Mouse (Mus musculus) lung, embryonic 15.5 days (tissue): ENCODE results near the gene Sec23b. TPM values are rescaled to one million over a fixed set of nuclear protein-coding genes. Genes with fewer than 3 reads are reported as not detected.

ENCODE experiments used
- ATAC-seq: fragments of 200-750 bp; cut with Nextera tagmentation; 2 replicates; pipeline ENCODE4 v1.8.0; 2017; ENCODE audit warnings: moderate number of reproducible peaks, borderline replicate concordance; ENCODE audit not compliant: low FRiP score, low TSS enrichment; ENCODE audit errors: extremely low read depth
- H3K27ac ChIP-seq: fragments of 300-500 bp; sonication (generic); 2 replicates; pipeline ENCODE4 v1.5.1; 2015; ENCODE audit warnings: moderate library complexity, mild to moderate bottlenecking, inconsistent platforms
- H3K27me3 ChIP-seq: fragments of 300-500 bp; sonication (generic); 2 replicates; pipeline ENCODE4 v1.6.1; 2015; ENCODE audit warnings: inconsistent platforms
- H3K36me3 ChIP-seq: fragments of 300-500 bp; sonication (generic); 2 replicates; pipeline ENCODE4 v1.6.1; 2015; ENCODE audit warnings: inconsistent platforms
- H3K4me1 ChIP-seq: fragments of 300-500 bp; sonication (generic); 2 replicates; pipeline ENCODE4 v1.6.1; 2015; ENCODE audit warnings: inconsistent platforms
- H3K4me2 ChIP-seq: fragments of 300-500 bp; sonication (generic); 2 replicates; pipeline ENCODE4 v1.6.1; 2015; ENCODE audit warnings: inconsistent platforms, mild to moderate bottlenecking, moderate library complexity
- H3K4me3 ChIP-seq: fragments of 300-500 bp; sonication (generic); 2 replicates; pipeline ENCODE4 v1.5.1; 2015; ENCODE audit warnings: mild to moderate bottlenecking, inconsistent platforms
- H3K9ac ChIP-seq: fragments of 300-500 bp; sonication (generic); 2 replicates; pipeline ENCODE4 v1.6.1; 2015; ENCODE audit warnings: inconsistent platforms
- H3K9me3 ChIP-seq: fragments of 300-500 bp; sonication (generic); 2 replicates; pipeline ENCODE4 v1.6.1; 2016; ENCODE audit warnings: inconsistent platforms
- WGBS: fragments of 180-500 bp; shearing (Covaris S2); methylation state at CpG from one replicate; pipeline ENCODE4 v1.1.7; 2015; 5-methylcytosine and 5-hydroxymethylcytosine counted together
- polyA plus RNA-seq: library from polyadenylated mRNA; unstranded; fragments of >200 nt; fragmentation: Nextera tagmentation; extraction: Ambion mirVana; gene quantifications from 2 replicates; pipeline ENCODE4 v1.2.1, GENCODE M21; 2015

Gene Sec23b
- polyA plus RNA-seq, 1 experiment from 2014 or later = 91.3 TPM

GRCm38 (mm10) chr2:144613956-144614355, 57.9 kb downstream of the Sec23b start:
- Histone ChIP-seq H3K4me2 (no peak overlapping the region), H3K4me1 (no peaks in the 10 kb centered on the region), H3K4me3 (no peak overlapping the region), H3K27me3 (no peaks in the 10 kb centered on the region), H3K9ac (no peak overlapping the region), H3K27ac (no peak overlapping the region), H3K9me3 (no peaks in the 10 kb centered on the region), H3K36me3 (no peaks in the 10 kb centered on the region)
- 85% methylated on average over 6 of the region's 6 CpGs for WGBS
- ATAC-seq = no peak

GRCm38 (mm10) chr2:144617074-144617874, 61.2 kb downstream of the Sec23b start:
- 75% methylated on average over 16 of the region's 16 CpGs for WGBS
- no peaks in the 10 kb centered on the region for H3K9me3 ChIP-seq
- ATAC-seq = no peak
- H3K4me1 ChIP-seq = no peaks in the 10 kb centered on the region
- H3K27ac ChIP-seq = no peak overlapping the region
- H3K4me2 ChIP-seq = no peak overlapping the region
- no peak overlapping the region for H3K4me3 ChIP-seq
- H3K27me3 ChIP-seq = no peaks in the 10 kb centered on the region
- H3K9ac ChIP-seq = no peak overlapping the region
- no peaks in the 10 kb centered on the region for H3K36me3 ChIP-seq

GRCm38 (mm10) chr2:144621491-144621890, 65.5 kb downstream of the Sec23b start:
- Histone ChIP-seq H3K27ac (no peak overlapping the region), H3K9me3 (no peaks in the 10 kb centered on the region), H3K4me1 (no peaks in the 10 kb centered on the region), H3K9ac (no peak overlapping the region), H3K4me2 (no peak overlapping the region), H3K36me3 (no peaks in the 10 kb centered on the region), H3K4me3 (no peak overlapping the region), H3K27me3 (no peaks in the 10 kb centered on the region)
- no peak for ATAC-seq
- 86% methylated on average over 6 of the region's 6 CpGs for WGBS

- no peaks in the 10 kb centered on the region for H3K27me3 ChIP-seq
- H3K9ac ChIP-seq = no peak overlapping the region
- H3K4me3 ChIP-seq = no peak overlapping the region
- 88% methylated on average over 2 of the region's 2 CpGs for WGBS
- ATAC-seq = no peak
- no peak overlapping the region for H3K4me2 ChIP-seq
- no peaks in the 10 kb centered on the region for H3K36me3 ChIP-seq
- H3K4me1 ChIP-seq = no peaks in the 10 kb centered on the region
- no peak overlapping the region for H3K27ac ChIP-seq
- H3K9me3 ChIP-seq = no peaks in the 10 kb centered on the region
Measured at GRCm38 (mm10) chr2:144633551-144633950, 77.5 kb downstream of the Sec23b start.

GRCm38 (mm10) chr2:144634231-144634630, 78.2 kb downstream of the Sec23b start:
- H3K9ac ChIP-seq = no peak overlapping the region
- H3K27ac ChIP-seq = no peak overlapping the region
- H3K4me3 ChIP-seq = no peak overlapping the region
- no peak overlapping the region for H3K4me2 ChIP-seq
- no peaks in the 10 kb centered on the region for H3K9me3 ChIP-seq
- no peaks in the 10 kb centered on the region for H3K27me3 ChIP-seq
- no peak for ATAC-seq
- 52% methylated on average over 5 of the region's 5 CpGs for WGBS
- no peaks in the 10 kb centered on the region for H3K4me1 ChIP-seq
- no peaks in the 10 kb centered on the region for H3K36me3 ChIP-seq

DNA sequence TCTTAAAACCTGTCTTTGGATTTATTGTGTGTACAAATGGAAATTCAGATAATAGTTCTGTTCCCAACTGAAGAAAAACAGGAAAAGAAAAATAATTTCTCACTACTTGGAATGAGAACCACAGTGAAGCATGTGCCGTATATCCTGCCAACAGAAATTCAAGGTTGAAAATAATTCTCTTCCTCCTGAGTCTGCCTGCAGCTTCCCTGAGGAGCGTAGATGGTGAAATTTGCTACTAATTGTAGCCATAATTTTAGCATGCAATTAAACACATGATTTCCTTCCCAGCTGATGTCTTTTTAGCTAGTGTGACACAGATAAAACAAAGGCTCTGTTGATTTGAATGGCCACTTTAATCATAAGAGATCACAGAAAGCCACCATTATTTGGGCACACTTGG, 78.7 kb downstream of the Sec23b start:
- no peak overlapping the region for H3K4me3 ChIP-seq
- H3K9ac ChIP-seq = no peak overlapping the region
- H3K9me3 ChIP-seq = no peaks in the 10 kb centered on the region
- no peak overlapping the region for H3K4me2 ChIP-seq
- H3K4me1 ChIP-seq = no peaks in the 10 kb centered on the region
- H3K27me3 ChIP-seq = no peaks in the 10 kb centered on the region
- WGBS = 70% methylated on average over 2 of the region's 2 CpGs
- no peak overlapping the region for H3K27ac ChIP-seq
- ATAC-seq = no peak
- H3K36me3 ChIP-seq = no peaks in the 10 kb centered on the region

DNA sequence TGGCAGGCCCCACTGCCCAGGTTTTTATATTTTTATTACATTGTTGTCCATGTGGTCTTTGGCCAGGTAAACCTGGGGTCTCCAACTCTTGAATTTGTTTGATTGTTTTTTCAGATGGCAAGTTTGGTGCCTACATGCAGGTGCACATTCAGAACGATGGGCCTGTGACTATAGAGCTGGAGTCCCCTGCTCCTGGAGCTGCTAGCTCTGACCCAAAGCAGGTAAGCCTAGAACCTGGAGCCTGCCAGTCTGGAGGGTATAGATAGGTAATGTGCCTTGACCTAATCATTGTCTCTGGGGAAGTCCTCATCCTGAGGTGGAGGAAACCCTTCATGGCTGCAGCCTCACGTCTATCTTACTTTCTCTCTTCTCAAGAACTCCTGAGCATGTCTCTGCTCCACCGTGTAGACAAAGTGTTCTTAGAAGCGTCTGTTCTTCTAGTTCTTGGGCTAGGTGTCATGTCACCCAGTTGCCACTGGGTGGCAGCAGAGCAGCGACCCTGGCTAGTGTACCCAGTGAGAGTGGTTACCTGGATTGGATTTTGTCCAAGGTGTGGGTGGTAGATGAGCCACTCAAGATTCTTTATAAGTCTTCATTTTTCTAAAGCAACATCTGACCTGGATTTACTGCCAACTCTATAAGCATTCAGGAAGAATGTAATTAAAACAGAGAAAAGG, 79.8 kb downstream of the Sec23b start:
- WGBS = 20% methylated on average over 5 of the region's 5 CpGs
- Histone ChIP-seq H3K4me3 (no peak overlapping the region), H3K27me3 (no peaks in the 10 kb centered on the region), H3K4me2 (no peak overlapping the region), H3K36me3 (no peaks in the 10 kb centered on the region), H3K9ac (no peak overlapping the region), H3K4me1 (no peaks in the 10 kb centered on the region), H3K27ac (no peak overlapping the region), H3K9me3 (no peaks in the 10 kb centered on the region)
- no peak for ATAC-seq

DNA sequence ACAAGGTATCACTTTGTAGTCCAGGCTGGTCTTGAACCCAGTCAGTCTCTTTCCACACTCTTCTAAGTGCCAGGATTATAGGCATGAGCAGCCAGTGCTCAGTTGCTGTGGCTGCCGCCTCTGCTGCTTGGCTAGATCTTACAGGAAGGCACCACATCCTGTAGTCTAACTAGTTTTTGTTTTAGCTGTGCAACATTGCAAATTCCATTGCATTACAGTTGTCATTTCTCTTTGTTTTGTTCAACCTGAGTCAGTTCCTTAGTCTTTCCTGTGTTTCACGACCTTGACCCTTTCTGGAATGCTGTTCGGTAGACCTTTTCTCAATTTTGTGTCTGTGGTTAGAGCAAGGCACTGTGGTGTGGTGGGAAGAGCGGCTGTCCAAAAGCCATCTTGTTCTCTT, 81.2 kb downstream of the Sec23b start:
- no peaks in the 10 kb centered on the region for H3K36me3 ChIP-seq
- no peak overlapping the region for H3K9ac ChIP-seq
- H3K27me3 ChIP-seq = no peaks in the 10 kb centered on the region
- no peak overlapping the region for H3K4me2 ChIP-seq
- H3K27ac ChIP-seq = no peak overlapping the region
- 73% methylated on average over 4 of the region's 4 CpGs for WGBS
- no peaks in the 10 kb centered on the region for H3K4me1 ChIP-seq
- no peaks in the 10 kb centered on the region for H3K9me3 ChIP-seq
- no peak overlapping the region for H3K4me3 ChIP-seq
- ATAC-seq = no peak

- no peak for ATAC-seq
- WGBS = 75% methylated on average over 12 of the region's 12 CpGs
- Histone ChIP-seq H3K9me3 (no peaks in the 10 kb centered on the region), H3K4me1 (no peaks in the 10 kb centered on the region), H3K4me2 (no peak overlapping the region), H3K27me3 (no peaks in the 10 kb centered on the region), H3K4me3 (no peak overlapping the region), H3K9ac (no peak overlapping the region), H3K36me3 (no peaks in the 10 kb centered on the region), H3K27ac (no peak overlapping the region)
Measured at GRCm38 (mm10) chr2:144637671-144638395, 81.8 kb downstream of the Sec23b start.

- Histone ChIP-seq H3K4me1 (no peaks in the 10 kb centered on the region), H3K27ac (no peak overlapping the region), H3K9me3 (no peaks in the 10 kb centered on the region), H3K9ac (no peak overlapping the region), H3K4me3 (no peak overlapping the region), H3K27me3 (no peaks in the 10 kb centered on the region), H3K4me2 (no peak overlapping the region), H3K36me3 (no peaks in the 10 kb centered on the region)
- WGBS = 59% methylated on average over 4 of the region's 4 CpGs
- ATAC-seq = no peak
Measured at GRCm38 (mm10) chr2:144638719-144639118, 82.7 kb downstream of the Sec23b start.

GRCm38 (mm10) chr2:144640101-144640500, 84.1 kb downstream of the Sec23b start:
- WGBS = 68% methylated on average over 7 of the region's 7 CpGs
- H3K4me3 ChIP-seq = no peak overlapping the region
- H3K9ac ChIP-seq = no peak overlapping the region
- ATAC-seq = no peak
- H3K27ac ChIP-seq = no peak overlapping the region
- no peaks in the 10 kb centered on the region for H3K27me3 ChIP-seq
- no peaks in the 10 kb centered on the region for H3K36me3 ChIP-seq
- no peaks in the 10 kb centered on the region for H3K4me1 ChIP-seq
- H3K9me3 ChIP-seq = no peaks in the 10 kb centered on the region
- no peak overlapping the region for H3K4me2 ChIP-seq
